Mouse (Mus musculus): ENCODE data around the gene Ice1. TPM values are rescaled to one million over a fixed set of nuclear protein-coding genes. Genes with fewer than 3 reads are reported as not detected.

The Ice1 gene
- polyA plus RNA-seq, 1 experiment = 15.9 TPM

GRCm38 (mm10) chr13:70610431-70611420 lies 26.7 kb downstream of the Ice1 start:
- TF ChIP-seq TCF12 (IDR thresholded peaks at IDR 0.05; ENCODE audit: insufficient read depth, poor library complexity, severe bottlenecking) = no peak
- no peak for TF ChIP-seq POLR2A (IDR thresholded peaks at IDR 0.05; ENCODE audit: insufficient read length, low read depth)
- no peak for TF ChIP-seq TCF3 (IDR thresholded peaks at IDR 0.05; ENCODE audit: insufficient read length, low read depth)
- no peak for TF ChIP-seq POLR2AphosphoS2 (IDR thresholded peaks at IDR 0.05; ENCODE audit: insufficient read length, low read depth)
- no peak for TF ChIP-seq USF1 (IDR thresholded peaks at IDR 0.05; ENCODE audit: low read depth)
- no peak for TF ChIP-seq E2F4 (IDR thresholded peaks at IDR 0.05; ENCODE audit: insufficient read depth)
- TF ChIP-seq REST (IDR thresholded peaks at IDR 0.05; ENCODE audit: insufficient read depth, insufficient read length) = no peak
- no peak for TF ChIP-seq CEBPB (IDR thresholded peaks at IDR 0.05; ENCODE audit: insufficient read depth, poor library complexity, severe bottlenecking)
- TF ChIP-seq MAX (IDR thresholded peaks at IDR 0.05; ENCODE audit: low read depth) = no peak
- no peak for TF ChIP-seq MYOG (IDR thresholded peaks at IDR 0.05; ENCODE audit: control insufficient read depth in 1 of 3, insufficient read depth in 1 of 3, insufficient read length in 2 of 3, low read depth in 2 of 3)
- TF ChIP-seq MYOD1 (IDR thresholded peaks at IDR 0.05; ENCODE audit: control insufficient read depth in 1 of 3, insufficient read length in 2 of 3, low read depth in 2 of 3) = no peak
- TF ChIP-seq SRF (IDR thresholded peaks at IDR 0.05; ENCODE audit: control insufficient read depth, insufficient read length, low read depth) = no peak
- Histone ChIP-seq H3ac (ENCODE audit: control insufficient read depth, insufficient read length) (no peak overlapping the region), H3K4me3 (no peak overlapping the region), H3K36me3 (ENCODE audit: control insufficient read depth, insufficient read depth) (peaks cover 38% of the 10 kb centered on the region), H3K79me2 (ENCODE audit: control insufficient read depth, insufficient read depth) (no peaks in the 10 kb centered on the region), H3K27me3 (ENCODE audit: control insufficient read depth, insufficient read depth, insufficient read length) (no peaks in the 10 kb centered on the region), H3K4me2 (ENCODE audit: low read depth) (no peak overlapping the region)

GRCm38 (mm10) chr13:70609632-70610031 lies 27.8 kb downstream of the Ice1 start:
- no peak overlapping the region for H3ac ChIP-seq (ENCODE audit: control insufficient read depth, insufficient read length)
- no peaks in the 10 kb centered on the region for H3K27me3 ChIP-seq (ENCODE audit: control insufficient read depth, insufficient read depth, insufficient read length)
- TF ChIP-seq POLR2AphosphoS2 (IDR thresholded peaks at IDR 0.05; ENCODE audit: insufficient read length, low read depth) (no peak), USF1 (IDR thresholded peaks at IDR 0.05; ENCODE audit: low read depth) (no peak), CEBPB (IDR thresholded peaks at IDR 0.05; ENCODE audit: insufficient read depth, poor library complexity, severe bottlenecking) (no peak), TCF3 (IDR thresholded peaks at IDR 0.05; ENCODE audit: insufficient read length, low read depth) (no peak), SRF (IDR thresholded peaks at IDR 0.05; ENCODE audit: control insufficient read depth, insufficient read length, low read depth) (no peak), REST (IDR thresholded peaks at IDR 0.05; ENCODE audit: insufficient read depth, insufficient read length) (no peak), TCF12 (IDR thresholded peaks at IDR 0.05; ENCODE audit: insufficient read depth, poor library complexity, severe bottlenecking) (no peak)
- H3K79me2 ChIP-seq (ENCODE audit: control insufficient read depth, insufficient read depth) = no peaks in the 10 kb centered on the region
- no peak overlapping the region for H3K4me3 ChIP-seq
- H3K4me2 ChIP-seq (ENCODE audit: low read depth) = no peak overlapping the region
- peaks cover 33% of the 10 kb centered on the region for H3K36me3 ChIP-seq (ENCODE audit: control insufficient read depth, insufficient read depth)

GRCm38 (mm10) chr13:70605366-70605765 lies 32.1 kb downstream of the Ice1 start:
- Histone ChIP-seq H3K4me3 (no peak overlapping the region), H3K79me2 (ENCODE audit: control insufficient read depth, insufficient read depth) (no peaks in the 10 kb centered on the region), H3K36me3 (ENCODE audit: control insufficient read depth, insufficient read depth) (peaks cover 45% of the 10 kb centered on the region), H3K4me2 (ENCODE audit: low read depth) (no peak overlapping the region), H3ac (ENCODE audit: control insufficient read depth, insufficient read length) (no peak overlapping the region), H3K27me3 (ENCODE audit: control insufficient read depth, insufficient read depth, insufficient read length) (no peaks in the 10 kb centered on the region)
- TF ChIP-seq REST (IDR thresholded peaks at IDR 0.05; ENCODE audit: insufficient read depth, insufficient read length) (no peak), MYOD1 (IDR thresholded peaks at IDR 0.05; ENCODE audit: control insufficient read depth in 1 of 3, insufficient read length in 2 of 3, low read depth in 2 of 3) (no peak), USF1 (IDR thresholded peaks at IDR 0.05; ENCODE audit: low read depth) (no peak), POLR2A (IDR thresholded peaks at IDR 0.05; ENCODE audit: insufficient read length, low read depth) (no peak), MYOG (IDR thresholded peaks at IDR 0.05; ENCODE audit: control insufficient read depth in 1 of 3, insufficient read depth in 1 of 3, insufficient read length in 2 of 3, low read depth in 2 of 3) (no peak)

- TF ChIP-seq POLR2AphosphoS2 (IDR thresholded peaks at IDR 0.05; ENCODE audit: insufficient read length, low read depth) (no peak), CEBPB (IDR thresholded peaks at IDR 0.05; ENCODE audit: insufficient read depth, poor library complexity, severe bottlenecking) (no peak), POLR2A (IDR thresholded peaks at IDR 0.05; ENCODE audit: insufficient read length, low read depth) (no peak), TCF3 (IDR thresholded peaks at IDR 0.05; ENCODE audit: insufficient read length, low read depth) (no peak), E2F4 (IDR thresholded peaks at IDR 0.05; ENCODE audit: insufficient read depth) (no peak), TCF12 (IDR thresholded peaks at IDR 0.05; ENCODE audit: insufficient read depth, poor library complexity, severe bottlenecking) (no peak), REST (IDR thresholded peaks at IDR 0.05; ENCODE audit: insufficient read depth, insufficient read length) (no peak), USF1 (IDR thresholded peaks at IDR 0.05; ENCODE audit: low read depth) (no peak), MAX (IDR thresholded peaks at IDR 0.05; ENCODE audit: low read depth) (no peak)
- H3K79me2 ChIP-seq (ENCODE audit: control insufficient read depth, insufficient read depth) = no peaks in the 10 kb centered on the region
Measured at GRCm38 (mm10) chr13:70604723-70605122, 32.7 kb downstream of the Ice1 start.

GRCm38 (mm10) chr13:70601566-70601965 lies 35.9 kb downstream of the Ice1 start:
- no peak overlapping the region for H3ac ChIP-seq (ENCODE audit: control insufficient read depth, insufficient read length)
- peaks cover 64% of the 10 kb centered on the region for H3K36me3 ChIP-seq (ENCODE audit: control insufficient read depth, insufficient read depth)
- no peak for TF ChIP-seq MYOD1 (IDR thresholded peaks at IDR 0.05; ENCODE audit: control insufficient read depth in 1 of 3, insufficient read length in 2 of 3, low read depth in 2 of 3)
- TF ChIP-seq CEBPB (IDR thresholded peaks at IDR 0.05; ENCODE audit: insufficient read depth, poor library complexity, severe bottlenecking) = no peak
- no peak for TF ChIP-seq E2F4 (IDR thresholded peaks at IDR 0.05; ENCODE audit: insufficient read depth)
- TF ChIP-seq TCF12 (IDR thresholded peaks at IDR 0.05; ENCODE audit: insufficient read depth, poor library complexity, severe bottlenecking) = no peak
- no peak for TF ChIP-seq USF1 (IDR thresholded peaks at IDR 0.05; ENCODE audit: low read depth)
- no peak overlapping the region for H3K4me3 ChIP-seq
- no peaks in the 10 kb centered on the region for H3K79me2 ChIP-seq (ENCODE audit: control insufficient read depth, insufficient read depth)
- no peak overlapping the region for H3K4me2 ChIP-seq (ENCODE audit: low read depth)
- H3K27me3 ChIP-seq (ENCODE audit: control insufficient read depth, insufficient read depth, insufficient read length) = no peaks in the 10 kb centered on the region

More at GRCm38 (mm10) chr13:70604723-70605122, 32.7 kb downstream of the Ice1 start:
- Histone ChIP-seq H3K4me3 (no peak overlapping the region), H3K4me2 (ENCODE audit: low read depth) (no peak overlapping the region), H3K27me3 (ENCODE audit: control insufficient read depth, insufficient read depth, insufficient read length) (no peaks in the 10 kb centered on the region), H3K36me3 (ENCODE audit: control insufficient read depth, insufficient read depth) (peaks cover 52% of the 10 kb centered on the region), H3ac (ENCODE audit: control insufficient read depth, insufficient read length) (no peak overlapping the region)

Measured in myocyte (in vitro differentiated cells).